Mouse (Mus musculus) CH12F3 (cell line): ENCODE results near the gene Numa1.
"Not testable (repeated sequence)": the region's sequence is repeated elsewhere in the genome, so short reads cannot be mapped to it uniquely, and the experiment has no call there.

Experiments used
- in situ Hi-C: fragments of 300-500 bp; cut with MboI; formaldehyde crosslinking; loops from 2 replicates; pipeline ENCODE4 v1.14.3; 2020; ENCODE audit warnings: low sequenced_read_pairs

Gene Numa1

GRCm38 (mm10) chr7:101974505-101974904 lies 40.6 kb downstream of the Numa1 start:
- in situ Hi-C loops, result no loop called here

GRCm38 (mm10) chr7:101982735-101983134 lies 48.8 kb downstream of the Numa1 start:
- in situ Hi-C loops, result no loop called here

GRCm38 (mm10) chr7:101985081-101985480 lies 51.2 kb downstream of the Numa1 start:
- in situ Hi-C loops, result no loop called here

- in situ Hi-C loops, result no loop called here
Observed at GRCm38 (mm10) chr7:101994241-101994640, 60.3 kb downstream of the Numa1 start.

- in situ Hi-C loops, result no loop called here
Observed at GRCm38 (mm10) chr7:101998194-101998927, 64.5 kb downstream of the Numa1 start.

- in situ Hi-C loops, result no loop called here
Observed at GRCm38 (mm10) chr7:101999461-102000151, 65.7 kb downstream of the Numa1 start.

GRCm38 (mm10) chr7:102000296-102000695 lies 66.4 kb downstream of the Numa1 start:
- in situ Hi-C loops, result no loop called here

- in situ Hi-C loops, result no loop called here
Observed at GRCm38 (mm10) chr7:102000921-102001630, 67.2 kb downstream of the Numa1 start.

GRCm38 (mm10) chr7:102006520-102006919 lies 72.6 kb downstream of the Numa1 start:
- in situ Hi-C loops, result no loop called here

- in situ Hi-C loops, result no loop called here
Observed at GRCm38 (mm10) chr7:102011855-102012254, 77.9 kb downstream of the Numa1 start.

- in situ Hi-C loops, result no loop called here
Observed at GRCm38 (mm10) chr7:102013416-102013815, 79.5 kb downstream of the Numa1 start.

- in situ Hi-C loops, result no loop called here
Observed at GRCm38 (mm10) chr7:102014995-102015394, 81.1 kb downstream of the Numa1 start.

- in situ Hi-C loops, result no loop called here
Observed at GRCm38 (mm10) chr7:102016936-102017335, 83.0 kb downstream of the Numa1 start.

GRCm38 (mm10) chr7:102017452-102017851 lies 83.5 kb downstream of the Numa1 start:
- in situ Hi-C loops, result no loop called here

GRCm38 (mm10) chr7:102018034-102018433 lies 84.1 kb downstream of the Numa1 start:
- in situ Hi-C loops, result no loop called here

- in situ Hi-C loops, result no loop called here
Observed at GRCm38 (mm10) chr7:102018590-102018989, 84.7 kb downstream of the Numa1 start, which contains the start of gene Il18bp. TSS of gene Il18bp (minus strand) at chr7:102018690.

GRCm38 (mm10) chr7:102019362-102019761 lies 85.5 kb downstream of the Numa1 start:
- in situ Hi-C loops, result no loop called here

GRCm38 (mm10) chr7:102020934-102021333 lies 87.0 kb downstream of the Numa1 start:
- in situ Hi-C loops, result not testable (repeated sequence)

GRCm38 (mm10) chr7:102023821-102024220 lies 89.9 kb downstream of the Numa1 start:
- in situ Hi-C loops, result no loop called here

GRCm38 (mm10) chr7:102025187-102026119 lies 91.5 kb downstream of the Numa1 start:
- in situ Hi-C loops, result no loop called here

- in situ Hi-C loops, result no loop called here
Observed at GRCm38 (mm10) chr7:102034904-102035303, 101.0 kb downstream of the Numa1 start.
